Mouse (Mus musculus) intestine, postnatal 0 days (tissue): Measurements from ENCODE around the gene Pabpc1l. TPM values are rescaled to one million over a fixed set of nuclear protein-coding genes. Genes with fewer than 3 reads are reported as not detected.

Experiments
- ATAC-seq: fragments of 200-750 bp; cut with Nextera tagmentation; 2 replicates; pipeline ENCODE4 v1.8.0; 2017; ENCODE audit warnings: mild to moderate bottlenecking, moderate TSS enrichment, moderate library complexity
- H3K27ac ChIP-seq: fragments of 300-500 bp; sonication (generic); 2 replicates; pipeline ENCODE4 v1.5.1; 2014; ENCODE audit warnings: mild to moderate bottlenecking, low read depth, low read length, moderate library complexity
- H3K27me3 ChIP-seq: fragments of 300-500 bp; sonication (generic); replicated peaks from 2 replicates; pipeline ENCODE4 v1.6.1; 2014; ENCODE audit warnings: low read length, mixed read lengths; ENCODE audit not compliant: control insufficient read depth, insufficient read depth
- H3K36me3 ChIP-seq: fragments of 300-500 bp; sonication (generic); 2 replicates; pipeline ENCODE4 v1.6.1; 2014; ENCODE audit warnings: mild to moderate bottlenecking, moderate library complexity; ENCODE audit not compliant: control insufficient read depth, insufficient read depth
- H3K4me1 ChIP-seq: fragments of 300-500 bp; sonication (generic); replicated peaks from 2 replicates; pipeline ENCODE4 v1.6.1; 2014; ENCODE audit warnings: antibody characterized with exemption, low read length, mixed read lengths; ENCODE audit not compliant: control insufficient read depth, insufficient read depth
- H3K4me2 ChIP-seq: fragments of 300-500 bp; sonication (generic); replicated peaks from 2 replicates; pipeline ENCODE4 v1.6.1; 2014; ENCODE audit warnings: low read depth, mild to moderate bottlenecking, moderate library complexity
- H3K4me3 ChIP-seq: fragments of 300-500 bp; sonication (generic); 2 replicates; pipeline ENCODE4 v1.5.1; 2014; ENCODE audit warnings: low read depth, low read length
- H3K9ac ChIP-seq: fragments of 300-500 bp; sonication (generic); 2 replicates; pipeline ENCODE4 v1.6.1; 2014; ENCODE audit warnings: mild to moderate bottlenecking, low read depth, low read length
- H3K9me3 ChIP-seq: fragments of 300-500 bp; sonication (generic); 2 replicates; pipeline ENCODE4 v1.6.1; 2016; ENCODE audit warnings: mixed run types; ENCODE audit not compliant: control insufficient read depth
- CTCF ChIP-seq: sonication (generic); IDR thresholded peaks from 2 replicates; pipeline ENCODE4 v1.5.1; 2016; ENCODE audit warnings: low read depth, mild to moderate bottlenecking, control low read depth, antibody characterized with exemption, moderate library complexity
- WGBS: fragments of 180-500 bp; shearing (Covaris S2); extraction: QIAGEN DNeasy Blood & Tissue Kit; methylation state at CpG from one replicate; pipeline ENCODE4 v1.1.7; 2014; 5-methylcytosine and 5-hydroxymethylcytosine counted together
- polyA plus RNA-seq: library from polyadenylated mRNA; unstranded; fragments of >200 nt; fragmentation: Nextera tagmentation; extraction: Ambion mirVana; gene quantifications from 2 replicates; pipeline ENCODE4 v1.2.1, GENCODE M21; 2015

Pabpc1l gene
- polyA plus RNA-seq, 1 experiment from 2014 or later = 0.94 TPM

DNA sequence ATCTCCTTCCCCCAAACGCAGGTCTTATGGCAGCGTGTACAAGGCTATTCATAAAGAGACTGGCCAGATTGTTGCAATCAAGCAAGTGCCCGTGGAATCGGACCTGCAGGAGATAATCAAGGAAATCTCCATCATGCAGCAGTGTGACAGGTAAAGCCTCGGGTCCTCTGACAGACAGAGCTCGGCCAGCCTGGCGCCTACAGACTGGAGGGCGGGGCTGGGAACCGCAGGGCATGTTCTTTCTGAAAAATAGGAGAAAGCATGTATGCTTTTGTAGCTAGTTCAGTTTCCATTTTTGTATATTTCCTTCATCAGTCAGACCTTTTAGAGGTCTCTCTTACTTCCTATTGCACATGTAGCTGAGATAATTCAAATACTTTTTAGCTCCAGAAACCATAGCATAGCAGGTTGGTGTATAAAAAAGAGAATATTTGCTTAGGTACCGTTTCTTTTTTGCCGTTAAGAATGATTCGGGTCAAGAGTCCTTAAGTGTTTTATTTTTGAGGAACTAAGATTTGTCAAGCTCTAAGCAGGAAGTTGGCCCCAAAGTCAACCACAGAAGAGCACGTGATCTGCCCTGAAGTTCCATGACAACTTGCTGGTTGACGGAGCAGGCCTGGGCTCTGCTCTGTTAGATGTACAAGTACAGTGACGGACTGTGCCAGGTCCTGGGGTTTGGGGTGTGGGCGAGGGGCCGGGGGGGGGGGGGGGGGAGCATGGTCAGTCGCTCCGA, 58.5 kb downstream of the Pabpc1l start:
- no peak overlapping the region for H3K4me3 ChIP-seq
- no peaks in the 10 kb centered on the region for H3K9me3 ChIP-seq
- no peaks in the 10 kb centered on the region for H3K4me1 ChIP-seq
- TF ChIP-seq CTCF = no peak
- no peak overlapping the region for H3K4me2 ChIP-seq
- peaks cover 61% of the 10 kb centered on the region for H3K36me3 ChIP-seq
- WGBS = 84% methylated on average over 19 of the region's 19 CpGs
- no peak for ATAC-seq
- no peak overlapping the region for H3K9ac ChIP-seq
- no peaks in the 10 kb centered on the region for H3K27me3 ChIP-seq
- H3K27ac ChIP-seq = no peak overlapping the region

DNA sequence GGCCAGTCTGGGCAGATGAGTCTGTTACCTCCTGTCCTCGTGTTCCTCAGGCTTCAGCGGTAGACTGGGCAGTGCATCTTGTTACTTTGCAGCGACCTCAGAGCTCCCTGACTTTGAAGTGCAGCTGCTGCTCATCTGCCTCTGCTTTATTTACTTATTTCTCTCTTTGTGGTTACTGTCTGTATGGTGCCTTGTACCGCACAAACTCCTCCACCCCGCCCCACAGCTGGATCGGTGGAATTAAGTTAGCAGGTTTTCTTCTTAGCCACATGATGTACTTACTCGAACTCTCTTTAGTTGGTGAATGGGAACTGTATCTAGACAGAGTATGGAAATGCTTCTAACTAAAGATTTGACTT, 59.1 kb downstream of the Pabpc1l start:
- 71% methylated on average over 7 of the region's 7 CpGs for WGBS
- Histone ChIP-seq H3K9me3 (no peaks in the 10 kb centered on the region), H3K9ac (no peak overlapping the region), H3K4me1 (no peaks in the 10 kb centered on the region), H3K4me3 (no peak overlapping the region), H3K27ac (no peak overlapping the region), H3K36me3 (peaks cover 67% of the 10 kb centered on the region), H3K27me3 (no peaks in the 10 kb centered on the region), H3K4me2 (no peak overlapping the region)
- TF ChIP-seq CTCF = no peak
- no peak for ATAC-seq

DNA sequence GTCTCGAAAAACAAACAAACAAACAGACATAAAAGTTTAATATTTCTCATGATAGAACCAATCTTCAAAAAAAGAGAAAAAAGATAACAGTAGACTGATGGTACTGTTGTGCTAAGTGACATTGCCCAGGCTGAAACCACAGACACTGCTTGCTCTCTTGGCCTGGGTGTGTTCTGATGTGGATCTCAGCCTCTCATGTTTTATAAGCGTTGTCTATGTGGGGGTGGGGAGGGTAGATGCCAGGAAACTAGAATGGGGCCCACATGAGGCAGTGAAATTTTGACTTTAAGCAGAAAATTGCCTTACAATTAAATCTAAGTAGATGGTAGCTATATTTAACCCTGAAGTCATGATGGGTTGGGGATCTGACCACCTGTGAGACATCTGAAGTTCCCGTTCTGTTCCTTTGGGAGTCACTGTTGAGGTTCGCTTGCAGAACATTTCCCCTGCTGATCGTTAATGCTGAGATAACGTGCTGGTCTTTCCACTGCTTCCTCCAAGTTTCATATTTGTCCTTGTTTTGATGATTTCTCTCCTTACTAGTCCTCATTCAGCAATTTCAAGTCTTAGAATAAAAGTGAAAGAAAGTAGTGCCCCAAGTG, 62.3 kb downstream of the Pabpc1l start:
- Histone ChIP-seq H3K9ac (no peak overlapping the region), H3K4me1 (no peaks in the 10 kb centered on the region), H3K4me2 (no peak overlapping the region), H3K4me3 (no peak overlapping the region), H3K27me3 (no peaks in the 10 kb centered on the region), H3K36me3 (peaks cover 56% of the 10 kb centered on the region), H3K9me3 (no peaks in the 10 kb centered on the region), H3K27ac (no peak overlapping the region)
- 86% methylated on average over 6 of the region's 6 CpGs for WGBS
- ATAC-seq = no peak
- TF ChIP-seq CTCF = no peak

DNA sequence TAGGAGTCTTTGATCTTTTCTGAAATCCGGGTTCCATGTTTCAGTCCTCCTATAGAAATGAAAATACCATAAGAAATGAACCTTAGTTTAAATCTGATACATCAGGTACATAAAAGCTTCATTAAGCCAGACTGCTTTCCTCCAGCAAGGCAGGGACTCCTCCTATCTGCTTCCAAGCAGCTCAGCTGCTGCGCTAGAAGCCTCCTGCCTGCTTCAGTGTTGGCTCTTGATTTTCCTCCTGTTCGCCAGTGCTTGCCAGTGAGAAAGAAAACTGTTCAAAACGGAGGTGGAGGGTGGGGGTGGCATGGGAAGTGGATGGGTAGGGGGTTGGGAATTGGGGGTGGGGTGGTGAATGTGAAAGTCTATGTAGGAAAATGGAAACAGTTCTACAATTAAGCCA, 64.3 kb downstream of the Pabpc1l start:
- H3K9me3 ChIP-seq = no peaks in the 10 kb centered on the region
- no peak overlapping the region for H3K9ac ChIP-seq
- 93% methylated on average over 4 of the region's 4 CpGs for WGBS
- no peaks in the 10 kb centered on the region for H3K4me1 ChIP-seq
- no peak overlapping the region for H3K4me2 ChIP-seq
- H3K36me3 ChIP-seq = peaks cover 37% of the 10 kb centered on the region
- H3K27ac ChIP-seq = no peak overlapping the region
- no peaks in the 10 kb centered on the region for H3K27me3 ChIP-seq
- H3K4me3 ChIP-seq = no peak overlapping the region
- no peak for TF ChIP-seq CTCF
- ATAC-seq = no peak

DNA sequence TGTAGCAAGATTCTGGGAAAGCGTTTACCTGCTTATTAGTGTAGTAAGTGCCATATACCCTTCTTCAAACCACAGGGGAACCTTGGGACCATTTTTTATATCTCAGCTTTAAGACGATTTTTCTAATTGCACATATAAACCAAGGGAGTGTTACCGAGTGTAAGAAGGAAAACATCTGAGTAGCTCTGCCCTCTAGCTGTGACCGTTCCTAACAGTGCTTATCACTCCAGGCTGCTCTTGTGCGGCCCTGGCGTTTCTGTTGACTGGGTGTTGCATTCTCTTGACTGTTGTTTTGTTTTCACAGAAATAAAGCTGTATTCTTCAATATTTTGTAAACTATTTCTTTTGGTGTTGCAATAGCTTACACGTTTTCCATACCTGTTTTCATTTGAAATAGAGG, 68.9 kb downstream of the Pabpc1l start:
- Histone ChIP-seq H3K36me3 (peaks cover 20% of the 10 kb centered on the region), H3K27me3 (no peaks in the 10 kb centered on the region), H3K4me3 (no peak overlapping the region), H3K9me3 (no peaks in the 10 kb centered on the region), H3K9ac (no peak overlapping the region), H3K27ac (no peak overlapping the region), H3K4me1 (no peaks in the 10 kb centered on the region), H3K4me2 (no peak overlapping the region)
- ATAC-seq = no peak
- 72% methylated on average over 7 of the region's 7 CpGs for WGBS
- peak; percentile 12; the same call in 1 of the 2 replicates for TF ChIP-seq CTCF

DNA sequence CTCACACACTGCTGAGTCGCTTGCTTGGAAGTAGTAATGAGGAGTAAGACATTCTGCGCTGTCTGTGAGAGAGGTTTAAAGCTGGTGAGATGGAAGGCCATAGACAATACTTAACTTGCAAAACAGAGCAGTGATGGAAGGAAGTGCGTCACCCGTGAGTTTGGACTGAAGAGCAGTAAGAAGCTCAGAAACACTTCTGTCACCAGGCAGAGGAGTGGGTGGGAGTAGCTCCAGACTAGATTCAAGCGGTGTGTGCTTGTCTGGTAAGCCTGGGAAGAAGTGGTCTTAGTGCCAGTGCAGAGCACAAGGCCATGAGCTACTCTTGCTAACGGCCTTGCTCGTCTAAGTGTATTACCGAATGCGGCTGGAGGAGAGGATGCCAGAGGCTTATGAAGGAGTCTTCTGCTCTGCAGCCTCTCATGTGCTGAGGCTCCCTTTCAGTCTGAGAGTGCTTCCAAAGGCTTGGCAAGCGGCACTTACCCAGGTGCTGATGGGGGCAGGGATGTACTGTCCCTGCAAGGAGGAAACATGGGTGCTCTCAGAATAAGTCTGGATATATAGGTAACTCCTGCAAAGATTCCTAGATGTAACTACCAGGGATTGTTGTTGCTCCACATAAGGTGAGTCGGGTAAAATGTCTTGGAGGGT, 73.5 kb downstream of the Pabpc1l start:
- peaks cover 52% of the 10 kb centered on the region for H3K36me3 ChIP-seq
- H3K4me1 ChIP-seq = no peaks in the 10 kb centered on the region
- no peak overlapping the region for H3K27ac ChIP-seq
- H3K4me2 ChIP-seq = no peak overlapping the region
- WGBS = 96% methylated on average over 11 of the region's 11 CpGs
- no peak for ATAC-seq
- H3K27me3 ChIP-seq = no peaks in the 10 kb centered on the region
- no peak overlapping the region for H3K9ac ChIP-seq
- TF ChIP-seq CTCF = no peak
- no peaks in the 10 kb centered on the region for H3K9me3 ChIP-seq
- H3K4me3 ChIP-seq = no peak overlapping the region

Other genes starting within 250 kb of the Pabpc1l start
- gene Ccn5, start 204.6 kb upstream of the Pabpc1l start, polyA plus RNA-seq = not detected in 2 replicates
- gene Kcnk15, start 171.8 kb upstream of the Pabpc1l start, polyA plus RNA-seq = not detected in 2 replicates
- gene Rims4, start 106.8 kb upstream of the Pabpc1l start, polyA plus RNA-seq = 0.53 and 0.55 TPM in 2 replicates
- gene Ywhab, start 30.5 kb upstream of the Pabpc1l start, polyA plus RNA-seq = 180 and 186 TPM in 2 replicates
- 12.1 and 12.2 TPM in 2 replicates for gene Stk4, start 44.9 kb downstream of the Pabpc1l start, polyA plus RNA-seq
- gene Tomm34, start 45.7 kb downstream of the Pabpc1l start, polyA plus RNA-seq = 25.0 and 27.8 TPM in 2 replicates
- gene Kcns1, start 145.7 kb downstream of the Pabpc1l start, polyA plus RNA-seq = 0.07 and 0.21 TPM in 2 replicates
- gene Wfdc5, start 157.3 kb downstream of the Pabpc1l start, polyA plus RNA-seq = 0.44 TPM in 1 of 2 replicates, not detected in the other
- gene Wfdc12, start 165.2 kb downstream of the Pabpc1l start, polyA plus RNA-seq = not detected in 2 replicates
- gene Wfdc15a, start 174.7 kb downstream of the Pabpc1l start, polyA plus RNA-seq = not detected in 2 replicates
- 1.3 and 2.6 TPM in 2 replicates for gene Wfdc15b, start 196.2 kb downstream of the Pabpc1l start, polyA plus RNA-seq
- not detected in 2 replicates for gene Svs2, start 213.0 kb downstream of the Pabpc1l start, polyA plus RNA-seq
- gene Svs3b, start 231.2 kb downstream of the Pabpc1l start, polyA plus RNA-seq = not detected in 2 replicates